Mouse (Mus musculus) gastrocnemius, adult 2 months (tissue): Measurements from ENCODE around the gene Gfral. TPM values are rescaled to one million over a fixed set of nuclear protein-coding genes. Genes with fewer than 3 reads are reported as not detected.
"Not testable (repeated sequence)": the region's sequence is repeated elsewhere in the genome, so short reads cannot be mapped to it uniquely, and the experiment has no call there.

Source experiments
- DNase-seq: peaks from one replicate; pipeline ENCODE4 v3.0.0; 2022
- H3K27ac ChIP-seq: fragments of 200-600 bp; 2 replicates; pipeline ENCODE4 v1.8.1; 2022; ENCODE audit warnings: mild to moderate bottlenecking
- H3K4me3 ChIP-seq: fragments of 200-600 bp; 2 replicates; pipeline ENCODE4 v1.8.1; 2022; ENCODE audit warnings: mild to moderate bottlenecking, moderate library complexity
- CTCF ChIP-seq: fragments of 200-600 bp; IDR thresholded peaks from 2 replicates; pipeline ENCODE4 v1.8.1; 2022; ENCODE audit warnings: antibody characterized with exemption, mild to moderate bottlenecking, moderate library complexity
- intact Hi-C: fragments of 180-260 bp; cut with DNase I; formaldehyde crosslinking; loops from one replicate; pipeline ENCODE4 v1.15.1; 2025
- total RNA-seq, 2 experiments: library from RNA; stranded (reverse); gene quantifications; 2 replicates each; pipeline ENCODE4 v1.2.3; 2021

Gfral gene
- total RNA-seq, 2 experiments from 2014 or later = not detected

GRCm38 (mm10) chr9:76196917-76197316 lies 16.5 kb downstream of the Gfral start:
- no peak for TF ChIP-seq CTCF
- Histone ChIP-seq H3K4me3 (no peak overlapping the region), H3K27ac (no peak overlapping the region)
- intact Hi-C loops = no loop called here
- no peak for DNase-seq

GRCm38 (mm10) chr9:76179221-76179620 lies 34.2 kb downstream of the Gfral start:
- no peak for DNase-seq
- intact Hi-C loops = no loop called here
- no peak for TF ChIP-seq CTCF

GRCm38 (mm10) chr9:76172686-76173295 lies 40.7 kb downstream of the Gfral start:
- intact Hi-C loops = no loop called here
- no peak for TF ChIP-seq CTCF
- Histone ChIP-seq H3K27ac (no peak overlapping the region), H3K4me3 (no peak overlapping the region)
- DNase-seq = no peak

More at GRCm38 (mm10) chr9:76179221-76179620, 34.2 kb downstream of the Gfral start:
- H3K27ac ChIP-seq = no peak overlapping the region
- no peak overlapping the region for H3K4me3 ChIP-seq

- H3K4me3 ChIP-seq = no peak overlapping the region
These were observed 45.1 kb downstream of the Gfral start for GRCm38 (mm10) chr9:76168355-76168754.

GRCm38 (mm10) chr9:76162446-76162845 lies 51.0 kb downstream of the Gfral start:
- intact Hi-C loops = no loop called here
- H3K27ac ChIP-seq = no peak overlapping the region
- no peak overlapping the region for H3K4me3 ChIP-seq
- DNase-seq = no peak
- TF ChIP-seq CTCF = no peak

More at GRCm38 (mm10) chr9:76168355-76168754, 45.1 kb downstream of the Gfral start:
- TF ChIP-seq CTCF = peak; percentile 44
- no peak for DNase-seq
- intact Hi-C loops = no loop called here
- no peak overlapping the region for H3K27ac ChIP-seq

GRCm38 (mm10) chr9:76145593-76145992 lies 67.9 kb downstream of the Gfral start:
- no peak for TF ChIP-seq CTCF
- Histone ChIP-seq H3K27ac (no peak overlapping the region), H3K4me3 (no peak overlapping the region)
- no peak for DNase-seq
- intact Hi-C loops = no loop called here

GRCm38 (mm10) chr9:76138378-76139109 lies 74.9 kb downstream of the Gfral start:
- Histone ChIP-seq H3K27ac (no peak overlapping the region), H3K4me3 (no peak overlapping the region)
- no peak for DNase-seq
- intact Hi-C loops = no loop called here
- TF ChIP-seq CTCF = no peak

- intact Hi-C loops = no loop called here
- no peak for DNase-seq
- Histone ChIP-seq H3K4me3 (no peak overlapping the region), H3K27ac (no peak overlapping the region)
- TF ChIP-seq CTCF = no peak
These were observed 79.4 kb downstream of the Gfral start for GRCm38 (mm10) chr9:76134042-76134441.

- DNase-seq = no peak
- H3K27ac ChIP-seq = no peak overlapping the region
- no peak overlapping the region for H3K4me3 ChIP-seq
- intact Hi-C loops = no loop called here
- no peak for TF ChIP-seq CTCF
These were observed 84.1 kb downstream of the Gfral start for GRCm38 (mm10) chr9:76129353-76129752.

GRCm38 (mm10) chr9:76124249-76124648 lies 89.2 kb downstream of the Gfral start:
- intact Hi-C loops = no loop called here
- DNase-seq = no peak
- Histone ChIP-seq H3K27ac (no peak overlapping the region), H3K4me3 (no peak overlapping the region)
- no peak for TF ChIP-seq CTCF

GRCm38 (mm10) chr9:76122888-76123287 lies 90.6 kb downstream of the Gfral start:
- TF ChIP-seq CTCF = peak; percentile 60
- intact Hi-C loops = loop anchor here (2.0 kb wide), 1 partner anchor 360 kb away; no protein-coding TSS in a partner anchor

More at GRCm38 (mm10) chr9:76122888-76123287, 90.6 kb downstream of the Gfral start:
- DNase-seq = peak; percentile 50
- not testable (repeated sequence) for H3K27ac ChIP-seq, H3K4me3 ChIP-seq

Other genes with a start within 250 kb of the Gfral start
- under 1 TPM; 0.17 to 0.28 TPM for gene Hmgcll1, start 198.8 kb downstream of the Gfral start, total RNA-seq
- gene Hcrtr2, start 110.2 kb upstream of the Gfral start, total RNA-seq = not detected